Mouse (Mus musculus) CH12.LX (cell line): Measurements from ENCODE around the gene Olfr725. TPM values are rescaled to one million over a fixed set of nuclear protein-coding genes. Genes with fewer than 3 reads are reported as not detected.

Experiments used
- DNase-seq: peaks from one replicate; pipeline ENCODE4 v3.0.0-alpha.2; 2013; ENCODE audit errors: extremely low read depth
- H3K27ac ChIP-seq: 2 replicates; pipeline ENCODE4 v1.5.1; 2012; ENCODE audit warnings: low read depth, mild to moderate bottlenecking, control low read depth, moderate library complexity; ENCODE audit not compliant: insufficient read depth
- H3K27me3 ChIP-seq: replicated peaks from 2 replicates; pipeline ENCODE3; 2012; ENCODE audit warnings: inconsistent platforms
- H3K36me3 ChIP-seq, 2 experiments: replicated peaks in 1 of 2; 2 replicates each; pipeline versions ENCODE3 to v1.6.1; 2012; ENCODE audit warnings: inconsistent platforms in 1 of 2, low read length in 1 of 2, mild to moderate bottlenecking in 1 of 2, mixed read lengths in 1 of 2, moderate library complexity in 1 of 2; ENCODE audit not compliant: control insufficient read depth in 1 of 2, insufficient read depth in 1 of 2
- H3K4me1 ChIP-seq, 2 experiments: 2 replicates each; pipeline ENCODE4 v1.6.1; 2012; ENCODE audit warnings: inconsistent platforms in 1 of 2, moderate library complexity in 1 of 2; ENCODE audit not compliant: insufficient read depth in 2 of 2, control insufficient read depth in 1 of 2
- H3K4me2 ChIP-seq: 2 replicates; pipeline ENCODE4 v1.6.1; 2012; ENCODE audit warnings: low read depth, mild to moderate bottlenecking, control low read depth; ENCODE audit not compliant: poor library complexity, insufficient read depth, severe bottlenecking
- H3K4me3 ChIP-seq, 3 experiments: fragments of 150-350 bp in 1 of 3; sonication (generic) in 1 of 3; replicated peaks in 1 of 3; 2 replicates each; pipeline versions ENCODE3 to v1.5.1; 2011 to 2012; ENCODE audit warnings: low read depth in 2 of 3, low read length in 2 of 3, mild to moderate bottlenecking in 2 of 3, moderate library complexity in 2 of 3, control low read depth in 1 of 3, improper control_type of control experiment in 1 of 3, inconsistent platforms in 1 of 3, mixed read lengths in 1 of 3; ENCODE audit not compliant: poor library complexity in 1 of 3
- H3K79me2 ChIP-seq: replicated peaks from 2 replicates; pipeline ENCODE4 v1.6.1; 2012; ENCODE audit warnings: mild to moderate bottlenecking, moderate library complexity; ENCODE audit not compliant: control insufficient read depth, poor library complexity, insufficient read depth, severe bottlenecking; ENCODE audit errors: extremely low read depth
- H3K9ac ChIP-seq: 2 replicates; pipeline ENCODE4 v1.6.1; 2012; ENCODE audit warnings: low read depth, mild to moderate bottlenecking, control low read depth, moderate library complexity; ENCODE audit not compliant: insufficient read depth
- H3K9me3 ChIP-seq: replicated peaks from 2 replicates; pipeline ENCODE3; 2012; ENCODE audit warnings: low read length, inconsistent platforms, mixed read lengths
- BHLHE40 ChIP-seq: IDR thresholded peaks from 2 replicates; pipeline ENCODE4 v1.6.1; 2011; ENCODE audit warnings: mild to moderate bottlenecking, low read depth, low read length, improper control_type of control experiment
- CHD2 ChIP-seq: IDR thresholded peaks from 2 replicates; pipeline ENCODE4 v1.6.1; 2011; ENCODE audit warnings: low read length, improper control_type of control experiment
- CTCF ChIP-seq, 2 experiments: IDR thresholded peaks in 1 of 2; conservative IDR thresholded peaks in 1 of 2; 2 replicates each; pipeline ENCODE4 v1.5.1; 2011 to 2012; ENCODE audit warnings: low read depth in 2 of 2, low read length in 2 of 2, improper control_type of control experiment in 1 of 2, inconsistent platforms in 1 of 2, mild to moderate bottlenecking in 1 of 2, moderate library complexity in 1 of 2
- E2F4 ChIP-seq: IDR thresholded peaks from 2 replicates; pipeline ENCODE4 v1.6.1; 2011; ENCODE audit warnings: low read depth, low read length, improper control_type of control experiment; ENCODE audit not compliant: insufficient replicate concordance
- ELF1 ChIP-seq: IDR thresholded peaks from 2 replicates; pipeline ENCODE4 v1.6.1; 2014; ENCODE audit warnings: low read depth, mild to moderate bottlenecking, inconsistent platforms, low read length, improper control_type of control experiment
- EP300 ChIP-seq: IDR thresholded peaks from 2 replicates; pipeline ENCODE4 v1.6.1; 2011; ENCODE audit warnings: low read length, improper control_type of control experiment
- IRF4 ChIP-seq: IDR thresholded peaks from 2 replicates; pipeline ENCODE4 v1.6.1; 2014; ENCODE audit warnings: low read depth, mild to moderate bottlenecking, inconsistent platforms, low read length, improper control_type of control experiment
- JUN ChIP-seq: IDR thresholded peaks from 2 replicates; pipeline ENCODE4 v1.6.1; 2011; ENCODE audit warnings: low read depth, mild to moderate bottlenecking, low read length, improper control_type of control experiment, moderate library complexity; ENCODE audit not compliant: insufficient read depth
- JUND ChIP-seq: conservative IDR thresholded peaks from 2 replicates; pipeline ENCODE4 v1.6.1; 2011; ENCODE audit warnings: low read depth, low read length, improper control_type of control experiment
- KAT2A ChIP-seq: IDR thresholded peaks from 2 replicates; pipeline ENCODE4 v1.6.1; 2012; ENCODE audit warnings: low read length, improper control_type of control experiment, inconsistent platforms; ENCODE audit not compliant: insufficient replicate concordance
- MAFK ChIP-seq: IDR thresholded peaks from 2 replicates; pipeline ENCODE4 v1.6.1; 2011; ENCODE audit warnings: low read length, improper control_type of control experiment; ENCODE audit not compliant: insufficient replicate concordance
- MAZ ChIP-seq: IDR thresholded peaks from 2 replicates; pipeline ENCODE4 v1.6.1; 2012; ENCODE audit warnings: low read depth, mild to moderate bottlenecking, inconsistent platforms, low read length, improper control_type of control experiment, moderate library complexity
- MEF2A ChIP-seq: IDR thresholded peaks from 2 replicates; pipeline ENCODE4 v1.6.1; 2014; ENCODE audit warnings: low read depth, mild to moderate bottlenecking, inconsistent platforms, low read length, improper control_type of control experiment, borderline replicate concordance
- MXI1 ChIP-seq: IDR thresholded peaks from 2 replicates; pipeline ENCODE4 v1.6.1; 2011; ENCODE audit warnings: mild to moderate bottlenecking, low read depth, low read length, improper control_type of control experiment
- MYC ChIP-seq: IDR thresholded peaks from 2 replicates; pipeline ENCODE4 v1.6.1; 2011; ENCODE audit warnings: low read depth, mild to moderate bottlenecking, improper control_type of control experiment, low read length
- NELFE ChIP-seq: IDR thresholded peaks from 2 replicates; pipeline ENCODE4 v1.6.1; 2011; ENCODE audit warnings: low read depth, low read length, improper control_type of control experiment
- NRF1 ChIP-seq: IDR thresholded peaks from 2 replicates; pipeline ENCODE4 v1.6.1; 2014; ENCODE audit warnings: low read depth, mild to moderate bottlenecking, inconsistent platforms, low read length, improper control_type of control experiment, moderate library complexity
- PAX5 ChIP-seq: IDR thresholded peaks from 2 replicates; pipeline ENCODE4 v1.6.1; 2012; ENCODE audit warnings: low read length, inconsistent platforms, mixed read lengths
- RAD21 ChIP-seq: IDR thresholded peaks from 2 replicates; pipeline ENCODE4 v1.6.1; 2011; ENCODE audit warnings: low read depth, mild to moderate bottlenecking, low read length, improper control_type of control experiment, moderate library complexity
- RCOR1 ChIP-seq: conservative IDR thresholded peaks from 2 replicates; pipeline ENCODE4 v1.6.1; 2012; ENCODE audit warnings: low read depth, mild to moderate bottlenecking, inconsistent platforms, low read length, improper control_type of control experiment
- SIN3A ChIP-seq: IDR thresholded peaks from 2 replicates; pipeline ENCODE4 v1.6.1; 2012; ENCODE audit warnings: low read length, improper control_type of control experiment, inconsistent platforms
- TCF12 ChIP-seq: IDR thresholded peaks from 2 replicates; pipeline ENCODE4 v1.6.1; 2014; ENCODE audit warnings: low read depth, mild to moderate bottlenecking, inconsistent platforms, low read length, improper control_type of control experiment
- UBTF ChIP-seq: IDR thresholded peaks from 2 replicates; pipeline ENCODE4 v1.6.1; 2012; ENCODE audit warnings: low read depth, mild to moderate bottlenecking, inconsistent platforms, low read length, improper control_type of control experiment, moderate library complexity
- ZC3H11A ChIP-seq: IDR thresholded peaks from 2 replicates; pipeline ENCODE4 v1.6.1; 2012; ENCODE audit warnings: low read depth, mild to moderate bottlenecking, inconsistent platforms, low read length, improper control_type of control experiment
- ZKSCAN1 ChIP-seq: IDR thresholded peaks from 2 replicates; pipeline ENCODE4 v1.6.1; 2012; ENCODE audit warnings: low read depth, inconsistent platforms, low read length, improper control_type of control experiment, borderline replicate concordance
- ZMIZ1 ChIP-seq: IDR thresholded peaks from 2 replicates; pipeline ENCODE4 v1.6.1; 2012; ENCODE audit warnings: low read depth, mild to moderate bottlenecking, inconsistent platforms, low read length, improper control_type of control experiment
- ZNF384 ChIP-seq: IDR thresholded peaks from 2 replicates; pipeline ENCODE4 v1.6.1; 2012; ENCODE audit warnings: low read depth, low read length, improper control_type of control experiment, inconsistent platforms
- dilution Hi-C: fragments of 300-500 bp; cut with MboI; formaldehyde crosslinking; loops from 2 replicates; pipeline ENCODE4 v1.14.3; 2020; ENCODE audit warnings: low sequenced_read_pairs; ENCODE audit not compliant: extremely low pct_unique_long_range_greater_than_20kb, extremely low pct_ligation_motif_present
- in situ Hi-C: fragments of 300-500 bp; cut with MboI; formaldehyde crosslinking; loops from 3 replicates; pipeline ENCODE4 v1.14.3; 2019; ENCODE audit warnings: low sequenced_read_pairs, low pct_ligation_motif_present, low pct_unique_long_range_greater_than_20kb, mixed read lengths
- polyA plus RNA-seq: library from polyadenylated mRNA; unstranded; fragments of >175 nt; gene quantifications from 2 replicates; pipeline ENCODE4 v1.2.1, GENCODE M21; 2012; ENCODE audit warnings: low read depth; ENCODE audit not compliant: insufficient read length
- total RNA-seq, 2 experiments: library from RNA; depleted of rRNA; stranded (reverse); fragments of 300-350 nt in 1 of 2; fragments of >200 nt in 1 of 2; gene quantifications; 2 replicates each; pipeline ENCODE4 v1.2.3; 2012 to 2014

Gene Olfr725
- total RNA-seq (2012; rRNA removed) (not detected in 2 replicates), total RNA-seq (2014; rRNA removed) (not detected in 2 replicates), polyA plus RNA-seq (not detected in 2 replicates)

GRCm38 (mm10) chr14:50040275-50040674 is at the start of gene Olfr725:
Olfr725 (minus strand) TSS chr14:50040375.
- Histone ChIP-seq H3K27me3 (no peaks in the 10 kb centered on the region), H3K9ac (no peak within 1 kb of the TSS), H3K79me2 (no peaks in the 10 kb centered on the region), H3K4me2 (no peak within 1 kb of the TSS), H3K4me1 (no peaks in the 10 kb centered on the region), H3K9me3 (no peaks in the 10 kb centered on the region), H3K4me3 (no peak within 1 kb of the TSS), H3K36me3 (no peaks in the 10 kb centered on the region), H3K27ac (no peak within 1 kb of the TSS)
- TF ChIP-seq NELFE (no peak), NRF1 (no peak), ZC3H11A (no peak), ZKSCAN1 (no peak), PAX5 (no peak), MAZ (no peak), EP300 (no peak), TCF12 (no peak), JUN (no peak), MYC (no peak), UBTF (no peak), RCOR1 (no peak), MAFK (no peak), ZMIZ1 (no peak), CHD2 (no peak)
- no peak for DNase-seq
- in situ Hi-C loops (no loop called here), dilution Hi-C loops (no loop called here)

DNA sequence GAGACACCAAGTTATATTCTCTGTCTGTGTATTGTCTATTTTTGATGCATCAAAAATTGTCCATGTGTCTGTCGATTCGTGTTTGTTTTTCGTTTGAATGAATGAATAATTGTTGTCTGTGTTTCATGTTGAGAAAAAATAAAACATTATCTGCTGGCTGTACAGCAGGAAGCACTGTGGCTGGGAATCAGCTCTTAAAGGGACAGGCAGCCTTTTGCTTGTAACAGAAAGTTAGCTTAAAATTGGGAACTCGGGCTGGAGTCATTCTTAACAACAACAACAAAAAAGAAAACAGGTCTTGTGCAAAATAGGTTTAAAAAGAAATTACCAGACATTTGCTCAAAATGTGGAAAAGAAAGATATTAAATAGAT is 22.5 kb upstream of the Olfr725 start:
- no peak overlapping the region for H3K4me3 ChIP-seq
- H3K4me2 ChIP-seq, result no peak overlapping the region
- no peak overlapping the region for H3K27ac ChIP-seq
- no peaks in the 10 kb centered on the region for H3K36me3 ChIP-seq
- no peak overlapping the region for H3K9ac ChIP-seq
- no peaks in the 10 kb centered on the region for H3K4me1 ChIP-seq
- peaks cover 9% of the 10 kb centered on the region for H3K9me3 ChIP-seq
- in situ Hi-C loops (no loop called here), dilution Hi-C loops (no loop called here)
- no peak for DNase-seq
- H3K79me2 ChIP-seq, result no peaks in the 10 kb centered on the region
- H3K27me3 ChIP-seq, result no peaks in the 10 kb centered on the region
- TF ChIP-seq RAD21, result no peak
- no peak for TF ChIP-seq CTCF (conservative IDR thresholded peaks at IDR 0.05 in 1 of 2, IDR thresholded peaks at IDR 0.05 in 1 of 2; ENCODE audit: low read depth in 2 of 2, low read length in 2 of 2)
- TF ChIP-seq JUND, result no peak
- no peak for TF ChIP-seq CHD2
- no peak for TF ChIP-seq BHLHE40
- no peak for TF ChIP-seq IRF4
- no peak for TF ChIP-seq ELF1
- TF ChIP-seq SIN3A, result no peak
- no peak for TF ChIP-seq NRF1
- no peak for TF ChIP-seq TCF12
- no peak for TF ChIP-seq KAT2A
- no peak for TF ChIP-seq ZNF384
- no peak for TF ChIP-seq JUN
- no peak for TF ChIP-seq ZKSCAN1
- TF ChIP-seq E2F4, result no peak
- TF ChIP-seq MXI1, result no peak
- no peak for TF ChIP-seq MEF2A
